Mouse (Mus musculus) gastrocnemius, postnatal 4 days (tissue): ENCODE data around the gene Muc20. TPM values are rescaled to one million over a fixed set of nuclear protein-coding genes. Genes with fewer than 3 reads are reported as not detected.

Experiments used
- total RNA-seq, 2 experiments: library from RNA; stranded (reverse); gene quantifications; 2 replicates each; pipeline ENCODE4 v1.2.3; 2021

Muc20 gene
- total RNA-seq, 2 experiments from 2014 or later: 0.23 to 0.49 TPM

Other genes starting within 250 kb of the Muc20 start
- 100 to 1,000 TPM in 1 of 2 experiments, 10 to 100 TPM in 1; 83.5 to 124 TPM for gene Tfrc, start 188.5 kb downstream of the Muc20 start, total RNA-seq
- 10 to 100 TPM; 79.9 to 82.7 TPM for gene Tnk2, start 153.6 kb downstream of the Muc20 start, total RNA-seq
- gene Muc4, start 61.5 kb downstream of the Muc20 start, total RNA-seq: under 1 TPM; 0.07 to 0.10 TPM
- gene Smbd1, start 13.0 kb upstream of the Muc20 start, total RNA-seq: not detected
- gene Fyttd1, start 80.1 kb upstream of the Muc20 start, total RNA-seq: 100 to 1,000 TPM; 148 to 164 TPM
- 10 to 100 TPM; 46.6 to 50.3 TPM for gene Rubcn, start 80.3 kb upstream of the Muc20 start, total RNA-seq
- gene Lrch3, start 116.7 kb upstream of the Muc20 start, total RNA-seq: 10 to 100 TPM; 32.7 to 35.2 TPM